Mouse (Mus musculus) megakaryocyte, embryonic 14.5 days (primary cell): ENCODE data around the gene Aamp. TPM values are rescaled to one million over a fixed set of nuclear protein-coding genes. Genes with fewer than 3 reads are reported as not detected.

Experiments used
- H3K27me3 ChIP-seq: replicated peaks from 2 replicates; pipeline ENCODE3; 2012; ENCODE audit warnings: inconsistent platforms
- H3K36me3 ChIP-seq: replicated peaks from 2 replicates; pipeline ENCODE3; 2012; ENCODE audit warnings: low read length, inconsistent platforms, mixed read lengths
- H3K4me1 ChIP-seq: 2 replicates; pipeline ENCODE4 v1.6.1; 2012; ENCODE audit warnings: inconsistent platforms
- H3K4me3 ChIP-seq: replicated peaks from 2 replicates; pipeline ENCODE3; 2012; ENCODE audit warnings: moderate library complexity, mild to moderate bottlenecking, inconsistent platforms
- H3K9me3 ChIP-seq: 2 replicates; pipeline ENCODE4 v1.6.1; 2012; ENCODE audit warnings: inconsistent platforms
- FLI1 ChIP-seq: IDR thresholded peaks from 2 replicates; pipeline ENCODE4 v1.6.1; 2012; ENCODE audit warnings: low read length, inconsistent platforms, mixed read lengths
- GATA1 ChIP-seq: IDR thresholded peaks from 3 replicates; pipeline ENCODE4 v1.6.1; 2012; ENCODE audit warnings: mixed read lengths, low read length, inconsistent platforms, borderline replicate concordance
- polyA plus RNA-seq: library from polyadenylated mRNA; stranded (reverse); fragments of >175 nt; gene quantifications from 2 replicates; pipeline ENCODE4 v1.2.3, GENCODE M21; 2012; ENCODE audit warnings: low replicate concordance; ENCODE audit not compliant: insufficient read depth

The Aamp gene
- polyA plus RNA-seq, 1 experiment, result 228 TPM

DNA sequence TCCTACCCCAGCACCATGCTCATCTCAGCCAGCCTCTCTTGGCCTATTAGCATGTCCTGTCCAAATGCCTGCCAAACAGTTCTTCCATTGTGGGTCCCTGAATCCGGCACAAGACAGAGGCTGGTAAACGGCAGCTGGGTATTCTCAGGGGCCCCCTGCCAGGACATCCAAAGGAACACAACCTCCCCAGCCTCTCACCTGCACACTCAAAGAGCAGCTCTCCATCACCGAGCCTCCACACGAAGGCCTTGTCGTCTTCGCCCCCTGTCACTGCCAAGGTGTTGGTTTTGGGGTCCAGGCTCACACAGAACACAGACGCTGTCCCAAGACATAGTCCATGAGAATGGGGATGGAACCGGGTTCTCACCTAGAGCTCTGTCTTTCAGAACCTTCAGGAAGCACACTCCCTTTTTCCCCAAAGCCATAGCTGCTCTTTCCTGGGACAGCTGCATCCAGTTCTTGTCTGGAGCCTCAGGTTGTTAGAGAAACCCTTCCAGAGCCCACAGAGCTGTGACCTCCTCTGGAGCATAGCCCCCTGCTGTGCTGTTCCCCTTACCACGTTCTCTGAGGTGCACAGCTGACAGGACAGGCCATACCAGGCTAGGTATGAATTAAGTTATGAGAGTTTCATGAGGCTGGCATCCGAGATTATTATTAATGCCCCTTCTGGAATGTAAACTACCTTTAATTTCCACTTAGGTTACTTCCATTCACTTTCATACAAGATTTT is 1.5 kb downstream of the Aamp start:
- peak overlapping the region; percentile 54 for H3K4me3 ChIP-seq
- peaks cover 76% of the 10 kb centered on the region for H3K4me1 ChIP-seq
- no peaks in the 10 kb centered on the region for H3K9me3 ChIP-seq
- H3K27me3 ChIP-seq, result peaks cover 3% of the 10 kb centered on the region
- TF ChIP-seq GATA1, result no peak
- no peak for TF ChIP-seq FLI1
- peaks cover 64% of the 10 kb centered on the region for H3K36me3 ChIP-seq

DNA sequence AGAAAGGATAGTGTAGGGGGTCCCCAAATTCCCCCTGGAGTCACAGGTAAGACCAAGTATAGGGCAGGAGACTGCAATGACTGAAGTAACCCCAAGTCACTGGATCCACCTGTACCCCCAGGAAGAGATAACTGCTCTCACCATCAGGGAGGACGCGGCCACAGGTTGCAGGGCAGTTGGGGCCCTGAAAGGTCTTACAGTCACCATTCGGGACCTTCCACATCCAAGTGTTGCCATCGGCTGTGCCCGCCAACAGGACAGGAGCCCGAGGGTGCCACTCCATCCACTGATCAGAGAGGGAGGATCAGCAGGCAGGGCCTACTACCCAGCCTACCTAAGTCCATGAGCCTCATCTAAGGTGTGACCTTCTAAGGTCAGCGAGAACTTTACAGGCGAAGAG is 2.7 kb downstream of the Aamp start:
- no peaks in the 10 kb centered on the region for H3K9me3 ChIP-seq
- TF ChIP-seq FLI1 (no peak), GATA1 (no peak)
- H3K27me3 ChIP-seq, result peaks cover 15% of the 10 kb centered on the region
- peaks cover 80% of the 10 kb centered on the region for H3K4me1 ChIP-seq
- no peak overlapping the region for H3K4me3 ChIP-seq
- peaks cover 57% of the 10 kb centered on the region for H3K36me3 ChIP-seq

DNA sequence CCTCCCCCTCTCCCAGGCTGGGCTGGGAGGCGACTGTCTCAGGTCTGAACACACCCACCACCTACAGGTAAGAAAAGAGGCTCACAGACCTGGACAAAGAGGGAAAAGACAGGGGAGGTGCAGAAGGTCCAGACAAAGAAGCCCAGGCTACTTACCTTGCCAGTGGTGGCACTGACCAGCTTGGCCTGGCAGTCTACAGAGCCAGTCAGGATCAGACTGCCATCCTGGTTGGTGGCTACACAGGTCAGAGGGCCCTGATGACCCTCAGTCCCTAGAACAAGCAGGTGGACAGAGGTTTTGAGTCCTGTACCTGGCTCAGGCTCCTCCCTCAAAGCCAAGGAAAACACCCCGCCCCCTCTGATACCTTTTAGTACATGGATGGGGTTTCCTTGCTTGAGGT is 3.2 kb downstream of the Aamp start:
- Histone ChIP-seq H3K4me3 (no peak overlapping the region), H3K36me3 (peaks cover 51% of the 10 kb centered on the region), H3K4me1 (peaks cover 80% of the 10 kb centered on the region), H3K9me3 (no peaks in the 10 kb centered on the region), H3K27me3 (peaks cover 20% of the 10 kb centered on the region)
- no peak for TF ChIP-seq FLI1
- TF ChIP-seq GATA1, result no peak

DNA sequence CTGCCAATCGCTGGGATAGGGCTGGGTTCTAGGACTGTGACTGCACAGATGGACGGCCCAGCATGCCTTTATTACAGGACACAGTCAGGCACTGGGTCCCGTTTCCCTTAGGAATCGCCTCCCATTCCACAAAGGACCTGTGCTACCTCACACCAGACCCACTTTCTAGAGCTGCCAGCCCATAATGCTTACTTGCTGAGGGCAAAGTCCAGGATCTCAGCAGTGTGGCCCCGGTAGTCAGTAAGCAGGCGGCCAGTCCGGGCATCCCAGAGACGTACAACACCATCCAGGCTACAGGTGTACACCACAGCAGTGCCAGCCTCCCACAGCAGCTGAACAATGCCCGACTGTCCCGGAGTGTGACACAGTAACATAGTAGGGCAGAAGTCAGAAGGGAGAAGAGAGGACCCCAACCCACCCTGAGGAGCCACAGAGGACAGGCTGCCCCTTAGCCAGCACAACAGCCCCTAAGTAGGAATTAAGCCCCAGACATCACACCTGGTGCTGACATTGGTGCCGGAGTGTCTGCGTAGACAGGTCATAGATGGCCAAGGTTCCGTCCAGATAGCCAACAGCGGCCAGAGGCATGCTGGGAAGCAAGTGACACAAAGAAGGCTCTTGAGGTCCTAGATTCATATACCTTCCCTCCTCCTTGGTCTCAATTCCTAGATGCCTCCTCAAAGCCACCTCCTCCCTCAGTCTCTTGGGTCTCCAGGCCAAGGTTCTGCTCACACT is 3.8 kb downstream of the Aamp start:
- Histone ChIP-seq H3K27me3 (peaks cover 26% of the 10 kb centered on the region), H3K4me1 (peaks cover 80% of the 10 kb centered on the region), H3K36me3 (peaks cover 49% of the 10 kb centered on the region), H3K4me3 (no peak overlapping the region), H3K9me3 (no peaks in the 10 kb centered on the region)
- TF ChIP-seq GATA1, result no peak
- no peak for TF ChIP-seq FLI1

DNA sequence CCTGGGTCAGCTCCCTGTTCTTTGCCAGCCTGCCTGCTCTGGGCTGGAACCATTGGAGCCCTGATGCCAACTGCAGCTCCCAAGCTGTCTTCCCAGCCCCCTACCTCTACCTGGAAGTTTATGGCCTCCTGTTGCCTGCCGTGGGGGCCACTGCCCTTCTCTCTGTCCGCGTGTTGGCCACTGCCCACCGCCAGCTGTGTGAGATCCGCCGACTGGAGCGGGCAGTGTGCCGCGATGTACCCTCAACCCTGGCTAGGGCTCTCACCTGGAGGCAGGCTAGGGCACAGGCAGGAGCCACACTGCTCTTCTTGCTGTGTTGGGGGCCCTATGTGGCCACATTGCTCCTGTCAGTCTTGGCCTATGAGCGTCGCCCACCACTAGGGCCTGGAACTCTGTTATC is 5.5 kb downstream of the Aamp start:
- Histone ChIP-seq H3K36me3 (peaks cover 49% of the 10 kb centered on the region), H3K4me3 (no peak overlapping the region), H3K27me3 (peaks cover 30% of the 10 kb centered on the region), H3K4me1 (peaks cover 89% of the 10 kb centered on the region), H3K9me3 (no peaks in the 10 kb centered on the region)
- TF ChIP-seq GATA1, result no peak
- no peak for TF ChIP-seq FLI1

DNA sequence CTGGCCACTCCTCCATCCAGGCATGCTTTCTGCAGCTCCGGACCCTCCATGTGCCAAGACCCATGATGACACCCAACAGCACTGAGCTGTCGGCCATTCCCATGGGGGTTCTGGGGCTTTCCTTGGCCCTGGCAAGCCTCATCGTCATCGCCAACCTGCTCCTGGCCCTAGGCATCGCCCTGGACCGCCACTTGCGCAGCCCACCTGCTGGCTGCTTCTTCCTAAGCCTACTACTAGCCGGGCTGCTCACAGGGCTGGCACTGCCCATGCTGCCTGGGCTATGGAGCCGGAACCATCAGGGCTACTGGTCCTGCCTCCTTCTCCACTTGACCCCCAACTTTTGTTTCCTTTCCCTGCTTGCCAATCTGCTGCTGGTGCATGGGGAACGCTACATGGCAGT is 6.0 kb downstream of the Aamp start, which contains the start of gene Gpbar1:
Gene Gpbar1 (plus strand): TSS at position 13 of the 400 bp plus-strand sequence.
- peaks cover 89% of the 10 kb centered on the region for H3K4me1 ChIP-seq
- peaks cover 47% of the 10 kb centered on the region for H3K36me3 ChIP-seq
- H3K27me3 ChIP-seq, result peaks cover 30% of the 10 kb centered on the region
- TF ChIP-seq FLI1 (no peak), GATA1 (no peak)
- no peak within 1 kb of the TSS for H3K4me3 ChIP-seq
- H3K9me3 ChIP-seq, result no peaks in the 10 kb centered on the region

DNA sequence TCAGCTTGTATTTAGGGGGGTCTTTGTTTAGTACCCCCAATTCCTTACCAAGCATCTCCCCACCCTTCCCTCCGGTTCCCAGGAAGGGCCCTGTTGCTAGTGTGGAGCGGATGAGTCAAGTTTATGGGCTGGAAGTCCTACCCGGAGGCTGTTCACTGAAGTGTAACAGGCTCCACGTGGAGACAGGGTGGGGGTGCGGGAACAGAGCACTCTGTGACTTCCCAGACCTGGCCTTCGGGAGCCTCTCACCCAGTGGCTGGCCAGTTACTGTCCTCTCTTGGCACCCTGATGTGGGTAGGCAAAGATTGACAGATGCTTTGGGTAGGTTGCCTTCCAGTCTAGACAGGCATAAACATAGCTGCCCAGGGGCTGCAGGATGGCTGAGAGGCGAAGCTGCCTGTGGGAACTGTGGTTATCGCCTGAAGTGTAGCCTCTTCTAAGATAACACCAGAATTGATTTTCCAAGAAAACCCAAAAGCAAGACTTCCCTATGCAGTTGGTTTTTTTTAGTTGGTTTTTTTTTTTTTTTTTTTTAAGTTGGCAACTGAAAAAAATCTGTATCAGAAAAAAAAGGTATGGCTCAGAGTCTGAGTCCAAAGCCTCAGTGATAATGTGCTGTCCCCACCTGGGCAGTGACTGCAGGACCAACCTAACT is 6.5 kb downstream of the Aamp start:
- Histone ChIP-seq H3K4me1 (peaks cover 88% of the 10 kb centered on the region), H3K9me3 (no peaks in the 10 kb centered on the region)

DNA sequence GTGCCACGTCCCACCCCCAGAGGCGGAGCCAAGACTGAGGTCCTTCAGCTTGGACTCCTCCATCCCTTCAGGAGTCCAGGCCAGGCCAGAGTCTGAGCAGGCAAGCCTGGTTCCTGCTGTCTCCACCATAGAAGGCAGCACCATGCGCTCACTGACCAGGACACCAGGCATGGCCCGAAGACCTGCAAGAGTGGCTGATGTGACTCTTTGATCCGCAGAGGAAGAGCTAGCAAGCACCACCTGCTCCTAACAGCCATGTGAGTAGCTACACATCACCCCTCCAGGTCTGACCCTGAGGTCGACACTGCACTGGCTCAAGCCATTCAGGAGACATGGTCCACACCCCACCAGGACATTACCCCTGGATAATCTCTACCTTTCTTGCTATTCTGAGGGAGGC is 7.5 kb downstream of the Aamp start:
- H3K9me3 ChIP-seq, result no peaks in the 10 kb centered on the region
- TF ChIP-seq GATA1, result no peak
- no peak for TF ChIP-seq FLI1
- H3K36me3 ChIP-seq, result peaks cover 34% of the 10 kb centered on the region
- peaks cover 33% of the 10 kb centered on the region for H3K27me3 ChIP-seq
- peaks cover 81% of the 10 kb centered on the region for H3K4me1 ChIP-seq
- peak overlapping the region; percentile 29 for H3K4me3 ChIP-seq

More for the DNA sequence above, 6.5 kb downstream of the Aamp start:
- H3K4me3 ChIP-seq, result no peak overlapping the region
- TF ChIP-seq FLI1 (no peak), GATA1 (no peak)
- peaks cover 43% of the 10 kb centered on the region for H3K36me3 ChIP-seq
- H3K27me3 ChIP-seq, result peaks cover 33% of the 10 kb centered on the region

DNA sequence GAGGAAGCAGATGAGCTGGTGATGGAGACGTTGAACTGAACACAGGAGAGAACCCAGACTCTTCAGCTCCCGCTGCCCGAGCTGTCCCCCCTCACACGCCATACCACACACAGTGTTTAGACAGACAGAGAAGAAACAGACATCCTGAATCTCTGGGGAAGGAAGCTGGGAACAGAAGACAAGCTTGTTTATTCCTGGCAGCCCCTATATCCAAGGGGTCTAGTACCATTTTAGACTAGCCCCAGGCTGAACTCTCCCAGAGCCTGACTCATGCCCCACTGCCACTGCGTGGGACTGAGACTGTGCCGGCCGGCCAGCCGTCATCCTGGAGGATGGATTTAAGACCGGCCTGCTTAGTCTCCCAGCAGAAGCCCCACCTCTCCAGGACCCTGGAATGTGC is 9.5 kb downstream of the Aamp start:
- Histone ChIP-seq H3K36me3 (peaks cover 31% of the 10 kb centered on the region), H3K9me3 (no peaks in the 10 kb centered on the region), H3K27me3 (peaks cover 33% of the 10 kb centered on the region), H3K4me1 (peaks cover 65% of the 10 kb centered on the region), H3K4me3 (peak overlapping the region; percentile 62)
- TF ChIP-seq GATA1 (no peak), FLI1 (no peak)
